Mouse (Mus musculus) spleen, adult 2 months (tissue): ENCODE measurements around the gene Spin1. TPM values are rescaled to one million over a fixed set of nuclear protein-coding genes. Genes with fewer than 3 reads are reported as not detected.

Experiments used
- DNase-seq, 2 experiments: peaks; one replicate each; pipeline versions ENCODE4 v3.0.0 to v3.0.0-alpha.2; 2012 to 2021; ENCODE audit warnings: low spot score in 2 of 2, low read depth in 1 of 2
- H3K27ac ChIP-seq: fragments of 200-500 bp; 2 replicates; pipeline ENCODE4 v1.5.1; 2012; ENCODE audit warnings: low read length, inconsistent platforms; ENCODE audit not compliant: insufficient read depth
- H3K27me3 ChIP-seq: fragments of 200-500 bp; 2 replicates; pipeline ENCODE4 v1.6.1; 2012; ENCODE audit warnings: mild to moderate bottlenecking, moderate library complexity, low read length, inconsistent platforms; ENCODE audit not compliant: control insufficient read depth, insufficient read depth
- H3K36me3 ChIP-seq: fragments of 200-500 bp; 2 replicates; pipeline ENCODE4 v1.6.1; 2012; ENCODE audit warnings: mild to moderate bottlenecking, low read length, inconsistent platforms; ENCODE audit not compliant: control insufficient read depth, insufficient read depth
- H3K4me1 ChIP-seq: fragments of 200-500 bp; 2 replicates; pipeline ENCODE4 v1.6.1; 2011; ENCODE audit warnings: inconsistent platforms; ENCODE audit not compliant: control insufficient read depth, insufficient read depth, insufficient read length
- H3K4me3 ChIP-seq: fragments of 200-500 bp; 2 replicates; pipeline ENCODE4 v1.5.1; 2011; ENCODE audit warnings: mild to moderate bottlenecking, inconsistent platforms; ENCODE audit not compliant: insufficient read depth, insufficient read length; ENCODE audit errors: extremely low read depth
- CTCF ChIP-seq: fragments of 200-500 bp; IDR thresholded peaks from 2 replicates; pipeline ENCODE4 v1.5.1; 2011; ENCODE audit warnings: mild to moderate bottlenecking, inconsistent platforms; ENCODE audit not compliant: insufficient read depth, insufficient read length, insufficient replicate concordance; ENCODE audit errors: extremely low read depth
- POLR2A ChIP-seq: fragments of 200-500 bp; IDR thresholded peaks from 2 replicates; pipeline ENCODE4 v1.6.1; 2011; ENCODE audit warnings: low read depth, low read length, inconsistent platforms
- WGBS: fragments of 180-500 bp; shearing (Covaris S2); methylation state at CpG from one replicate; pipeline ENCODE4 v1.1.7; 2018; 5-methylcytosine and 5-hydroxymethylcytosine counted together
- polyA plus RNA-seq: library from polyadenylated mRNA; depleted of rRNA; stranded (reverse); fragments of >200 nt; gene quantifications from 2 replicates; pipeline ENCODE4 v1.2.3, GENCODE M21; 2012

Spin1 gene
- polyA plus RNA-seq, 1 experiment, result 12.2 TPM

- TF ChIP-seq POLR2A (no peak), CTCF (no peak)
- Histone ChIP-seq H3K4me3 (no peak overlapping the region), H3K36me3 (peaks cover 8% of the 10 kb centered on the region), H3K27ac (no peak overlapping the region), H3K4me1 (no peaks in the 10 kb centered on the region; the same call in 1 of the 2 replicates), H3K27me3 (no peaks in the 10 kb centered on the region)
- DNase-seq, result no peak
- WGBS, result 92% methylated on average over 6 of the region's 6 CpGs
Observed at GRCm38 (mm10) chr13:51156014-51156386, 55.3 kb downstream of the Spin1 start.

- no peak for TF ChIP-seq POLR2A
- no peak for TF ChIP-seq CTCF
- H3K4me3 ChIP-seq, result no peak overlapping the region
- whole genome bisulfite sequencing, result 17% methylated on average over 3 of the region's 3 CpGs
- no peak overlapping the region; the same call in 1 of the 2 replicates for H3K27ac ChIP-seq
- H3K36me3 ChIP-seq, result peaks cover 8% of the 10 kb centered on the region
- H3K27me3 ChIP-seq, result no peaks in the 10 kb centered on the region
- H3K4me1 ChIP-seq, result peaks cover 5% of the 10 kb centered on the region; the same call in 1 of the 2 replicates
- no peak for DNase-seq
Observed at GRCm38 (mm10) chr13:51157291-51157690, 56.6 kb downstream of the Spin1 start.

GRCm38 (mm10) chr13:51161672-51162071, 61.0 kb downstream of the Spin1 start:
- DNase-seq, result no peak
- WGBS, result 28% methylated on average over 2 of the region's 2 CpGs
- H3K4me1 ChIP-seq, result peaks cover 5% of the 10 kb centered on the region; the same call in 1 of the 2 replicates
- H3K4me3 ChIP-seq, result no peak overlapping the region
- no peaks in the 10 kb centered on the region for H3K36me3 ChIP-seq
- H3K27me3 ChIP-seq, result no peaks in the 10 kb centered on the region
- no peak overlapping the region for H3K27ac ChIP-seq
- TF ChIP-seq CTCF (no peak), POLR2A (no peak)

GRCm38 (mm10) chr13:51162246-51162645, 61.6 kb downstream of the Spin1 start:
- Histone ChIP-seq H3K27ac (no peak overlapping the region), H3K27me3 (no peaks in the 10 kb centered on the region), H3K4me1 (peaks cover 5% of the 10 kb centered on the region; the same call in 1 of the 2 replicates), H3K36me3 (no peaks in the 10 kb centered on the region), H3K4me3 (no peak overlapping the region)
- no peak for TF ChIP-seq CTCF
- TF ChIP-seq POLR2A, result no peak
- no peak for DNase-seq
- WGBS, result 28% methylated on average over 6 of the region's 6 CpGs

- DNase-seq, result no peak
- WGBS, result 75% methylated on average over 11 of the region's 11 CpGs
- H3K27ac ChIP-seq, result no peak overlapping the region
Observed at GRCm38 (mm10) chr13:51166711-51167110, 66.0 kb downstream of the Spin1 start.

GRCm38 (mm10) chr13:51170215-51170614, 69.5 kb downstream of the Spin1 start:
- Histone ChIP-seq H3K4me3 (no peak overlapping the region), H3K27me3 (peaks cover 2% of the 10 kb centered on the region; the same call in 1 of the 2 replicates), H3K4me1 (peaks cover 4% of the 10 kb centered on the region; the same call in 1 of the 2 replicates), H3K27ac (no peak overlapping the region), H3K36me3 (no peaks in the 10 kb centered on the region)
- 33% methylated on average over 11 of the region's 11 CpGs for WGBS
- TF ChIP-seq POLR2A, result no peak
- TF ChIP-seq CTCF, result no peak
- DNase-seq, result no peak

More at GRCm38 (mm10) chr13:51166711-51167110, 66.0 kb downstream of the Spin1 start:
- Histone ChIP-seq H3K4me3 (no peak overlapping the region), H3K4me1 (peaks cover 6% of the 10 kb centered on the region), H3K27me3 (peaks cover 2% of the 10 kb centered on the region; the same call in 1 of the 2 replicates), H3K36me3 (no peaks in the 10 kb centered on the region)
- no peak for TF ChIP-seq CTCF
- no peak for TF ChIP-seq POLR2A
